Mouse (Mus musculus) CH12.LX (cell line): ENCODE measurements at regions not wholly inside any gene's neighbourhood (a gene's known extent, or its start where the extent isn't known, plus 50 kb on each side); places are given as distances from the start of the nearest gene placed in this dataset.

Experiments
- CTCF ChIP-seq, 2 experiments: IDR thresholded peaks in 1 of 2; conservative IDR thresholded peaks in 1 of 2; 2 replicates each; pipeline ENCODE4 v1.5.1; 2011 to 2012; ENCODE audit warnings: low read depth in 2 of 2, low read length in 2 of 2, improper control_type of control experiment in 1 of 2, inconsistent platforms in 1 of 2, mild to moderate bottlenecking in 1 of 2, moderate library complexity in 1 of 2
- ELF1 ChIP-seq: IDR thresholded peaks from 2 replicates; pipeline ENCODE4 v1.6.1; 2014; ENCODE audit warnings: low read depth, mild to moderate bottlenecking, inconsistent platforms, low read length, improper control_type of control experiment
- EP300 ChIP-seq: IDR thresholded peaks from 2 replicates; pipeline ENCODE4 v1.6.1; 2011; ENCODE audit warnings: low read length, improper control_type of control experiment
- JUND ChIP-seq: conservative IDR thresholded peaks from 2 replicates; pipeline ENCODE4 v1.6.1; 2011; ENCODE audit warnings: low read depth, low read length, improper control_type of control experiment
- MAFK ChIP-seq: IDR thresholded peaks from 2 replicates; pipeline ENCODE4 v1.6.1; 2011; ENCODE audit warnings: low read length, improper control_type of control experiment; ENCODE audit not compliant: insufficient replicate concordance
- MEF2A ChIP-seq: IDR thresholded peaks from 2 replicates; pipeline ENCODE4 v1.6.1; 2014; ENCODE audit warnings: low read depth, mild to moderate bottlenecking, inconsistent platforms, low read length, improper control_type of control experiment, borderline replicate concordance
- MXI1 ChIP-seq: IDR thresholded peaks from 2 replicates; pipeline ENCODE4 v1.6.1; 2011; ENCODE audit warnings: mild to moderate bottlenecking, low read depth, low read length, improper control_type of control experiment
- POLR2A ChIP-seq: IDR thresholded peaks from 2 replicates; pipeline ENCODE4 v1.6.1; 2011; ENCODE audit warnings: low read depth, mild to moderate bottlenecking, improper control_type of control experiment, low read length
- SMC3 ChIP-seq: IDR thresholded peaks from 2 replicates; pipeline ENCODE4 v1.6.1; 2011; ENCODE audit warnings: low read depth, low read length, improper control_type of control experiment

- TF ChIP-seq CTCF (conservative IDR thresholded peaks at IDR 0.05 in 1 of 2, IDR thresholded peaks at IDR 0.05 in 1 of 2; ENCODE audit: low read depth in 2 of 2, low read length in 2 of 2) (no peak), ELF1 (no peak), MXI1 (no peak), JUND (no peak), MEF2A (no peak), POLR2A (no peak), EP300 (no peak), MAFK (no peak), SMC3 (no peak)
These were observed 307.1 kb downstream of the Galc start for GRCm38 (mm10) chr12:97952204-97952603.
